Mouse (Mus musculus): ENCODE measurements around the gene Actl9. TPM values are rescaled to one million over a fixed set of nuclear protein-coding genes. Genes with fewer than 3 reads are reported as not detected.

The Actl9 gene
- not detected in 2 replicates for polyA plus RNA-seq (2016; fragmentation: Nextera tagmentation; extraction: Ambion mirVana)

- no peak within 1 kb of the TSS for H3K27ac ChIP-seq
- 85% methylated on average over 3 of the region's 3 CpGs for WGBS
- no peak for DNase-seq (ENCODE audit: extremely low spot score, low spot score)
- no peak within 1 kb of the TSS for H3K4me3 ChIP-seq
- no peaks in the 10 kb centered on the region for H3K9me3 ChIP-seq
- H3K27me3 ChIP-seq (ENCODE audit: poor library complexity, severe bottlenecking) = no peaks in the 10 kb centered on the region
- no peaks in the 10 kb centered on the region for H3K4me1 ChIP-seq
- no peaks in the 10 kb centered on the region for H3K36me3 ChIP-seq (replicated peaks)
Measured at GRCm38 (mm10) chr17:33432019-33432946, at the start of gene Actl9. Gene Actl9, plus strand, starts transcription at chr17:33432896.

DNA sequence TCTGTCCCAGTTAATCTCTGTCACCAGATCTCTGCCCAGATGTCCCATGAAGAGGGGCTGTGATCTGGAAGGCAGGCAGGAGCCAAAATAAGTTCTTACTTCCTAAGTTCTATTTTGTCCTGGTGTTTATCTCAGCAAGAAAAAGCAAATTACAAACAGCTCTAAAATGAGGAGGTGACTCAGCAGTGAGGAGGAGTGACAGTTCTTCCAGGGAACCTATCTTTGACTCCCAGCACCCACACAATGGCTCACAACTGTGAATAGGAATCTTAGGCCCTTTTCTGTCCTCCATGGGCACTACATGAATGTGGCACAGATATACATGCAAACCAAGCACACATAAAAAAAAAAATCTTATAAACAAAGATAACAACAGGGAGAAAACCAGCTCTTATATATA, 47.0 kb upstream of the Actl9 start:
- H3K9me3 ChIP-seq = no peaks in the 10 kb centered on the region
- no peak overlapping the region for H3K4me3 ChIP-seq
- peaks cover 57% of the 10 kb centered on the region for H3K36me3 ChIP-seq (replicated peaks)
- no peaks in the 10 kb centered on the region for H3K4me1 ChIP-seq
- no peak for DNase-seq (ENCODE audit: extremely low spot score, low spot score)
- H3K27me3 ChIP-seq (ENCODE audit: poor library complexity, severe bottlenecking) = no peaks in the 10 kb centered on the region
- no peak overlapping the region for H3K27ac ChIP-seq

DNA sequence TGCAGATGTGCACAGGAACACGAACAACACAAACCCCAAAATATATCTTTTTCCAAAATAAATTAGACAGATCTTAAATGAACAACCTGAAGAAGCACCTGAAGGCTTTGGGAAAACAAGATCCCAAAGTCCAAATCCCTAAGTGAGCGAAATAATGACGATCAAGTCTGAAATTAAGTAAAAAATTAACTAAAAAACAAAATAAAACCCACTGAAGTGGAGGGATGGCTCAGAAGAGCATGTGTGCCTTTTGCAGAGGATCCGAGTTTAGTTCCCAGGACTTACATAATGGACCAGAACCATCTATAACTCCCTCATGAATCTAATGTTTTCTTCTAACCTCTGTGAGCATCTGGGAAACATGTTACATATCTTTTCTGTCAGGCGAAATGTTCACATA, 40.4 kb upstream of the Actl9 start:
- no peak overlapping the region for H3K4me3 ChIP-seq
- WGBS = 92% methylated on average over 5 of the region's 5 CpGs
- no peaks in the 10 kb centered on the region for H3K9me3 ChIP-seq
- no peaks in the 10 kb centered on the region for H3K27me3 ChIP-seq (ENCODE audit: poor library complexity, severe bottlenecking)
- DNase-seq (ENCODE audit: extremely low spot score, low spot score) = no peak
- H3K27ac ChIP-seq = no peak overlapping the region
- peaks cover 13% of the 10 kb centered on the region for H3K4me1 ChIP-seq
- H3K36me3 ChIP-seq (replicated peaks) = peaks cover 17% of the 10 kb centered on the region; the same call in 1 of the 2 replicates

- under 1% methylated on average over 44 of the region's 44 CpGs for WGBS
Measured at GRCm38 (mm10) chr17:33394182-33395034, 38.3 kb upstream of the Actl9 start, which contains the start of gene Zfp101. Gene Zfp101, minus strand, starts transcription at chr17:33394641.

DNA sequence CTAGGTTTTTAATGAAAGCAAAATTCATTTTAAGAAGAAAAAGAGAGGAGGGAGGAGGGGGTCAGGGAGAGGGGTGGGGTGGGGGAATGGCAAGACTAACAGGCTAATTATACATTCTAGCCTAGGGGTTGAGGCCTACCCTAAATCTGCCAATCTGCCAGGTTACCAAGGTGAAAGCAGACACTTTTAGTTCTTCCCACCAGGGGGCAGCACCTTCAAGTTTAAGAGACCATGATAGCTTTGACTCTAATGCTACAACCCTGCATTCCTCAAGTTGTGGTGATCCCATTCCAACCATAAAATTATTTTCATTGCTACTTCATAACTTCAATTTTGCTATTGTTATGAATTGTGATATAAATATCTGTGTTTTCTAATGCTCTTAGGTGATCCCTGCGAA, 6.5 kb downstream of the Actl9 start:
- 74% methylated on average over 1 of the region's 1 CpGs for WGBS
- Histone ChIP-seq H3K4me1 (no peaks in the 10 kb centered on the region), H3K9me3 (no peaks in the 10 kb centered on the region), H3K27ac (no peak overlapping the region), H3K36me3 (replicated peaks) (no peaks in the 10 kb centered on the region), H3K27me3 (ENCODE audit: poor library complexity, severe bottlenecking) (no peaks in the 10 kb centered on the region), H3K4me3 (no peak overlapping the region)
- peak; percentile 60 for DNase-seq (ENCODE audit: extremely low spot score, low spot score)

More at GRCm38 (mm10) chr17:33394182-33395034, 38.3 kb upstream of the Actl9 start, which contains the start of gene Zfp101:
- Histone ChIP-seq H3K4me1 (peaks cover 13% of the 10 kb centered on the region), H3K27ac (peak within 1 kb of the TSS; percentile 85), H3K36me3 (replicated peaks) (peaks cover 17% of the 10 kb centered on the region; the same call in 1 of the 2 replicates), H3K4me3 (peak within 1 kb of the TSS; percentile 64), H3K9me3 (no peaks in the 10 kb centered on the region), H3K27me3 (ENCODE audit: poor library complexity, severe bottlenecking) (no peaks in the 10 kb centered on the region)
- DNase-seq (ENCODE audit: extremely low spot score, low spot score) = peak; percentile 88

DNA sequence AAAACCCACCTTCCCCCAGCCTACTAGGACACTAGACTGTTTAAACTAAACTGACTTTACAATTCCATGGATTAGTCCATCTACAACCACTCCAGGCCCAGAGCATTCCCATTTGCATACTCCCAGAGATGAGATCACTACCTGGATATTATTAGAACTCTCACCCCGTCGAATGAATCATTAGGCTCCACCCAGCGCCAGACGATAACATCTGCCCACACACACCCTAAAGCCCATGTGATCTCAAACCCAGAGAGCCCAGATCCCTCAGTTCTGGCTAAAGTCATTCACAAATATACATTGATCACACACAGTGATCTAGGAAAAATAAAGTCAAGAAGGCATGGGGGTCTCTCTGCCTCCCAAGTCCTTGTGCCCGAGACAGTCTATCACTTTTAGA, 7.2 kb downstream of the Actl9 start:
- H3K9me3 ChIP-seq = no peaks in the 10 kb centered on the region
- WGBS = 83% methylated on average over 5 of the region's 5 CpGs
- no peak overlapping the region for H3K4me3 ChIP-seq

GRCm38 (mm10) chr17:33441159-33441558, 8.5 kb downstream of the Actl9 start:
- no peaks in the 10 kb centered on the region for H3K9me3 ChIP-seq
- H3K4me3 ChIP-seq = no peak overlapping the region
- no peaks in the 10 kb centered on the region for H3K4me1 ChIP-seq
- no peaks in the 10 kb centered on the region for H3K36me3 ChIP-seq (replicated peaks)
- H3K27ac ChIP-seq = no peak overlapping the region
- DNase-seq (ENCODE audit: extremely low spot score, low spot score) = no peak
- no peaks in the 10 kb centered on the region for H3K27me3 ChIP-seq (ENCODE audit: poor library complexity, severe bottlenecking)

More for the DNA sequence above, 7.2 kb downstream of the Actl9 start:
- Histone ChIP-seq H3K36me3 (replicated peaks) (no peaks in the 10 kb centered on the region), H3K27me3 (ENCODE audit: poor library complexity, severe bottlenecking) (no peaks in the 10 kb centered on the region), H3K4me1 (no peaks in the 10 kb centered on the region), H3K27ac (no peak overlapping the region)
- no peak for DNase-seq (ENCODE audit: extremely low spot score, low spot score)

GRCm38 (mm10) chr17:33456631-33457030, 23.9 kb downstream of the Actl9 start:
- WGBS = 86% methylated on average over 2 of the region's 2 CpGs
- no peaks in the 10 kb centered on the region for H3K9me3 ChIP-seq
- H3K4me3 ChIP-seq = no peak overlapping the region
- no peak overlapping the region for H3K27ac ChIP-seq
- H3K27me3 ChIP-seq (ENCODE audit: poor library complexity, severe bottlenecking) = no peaks in the 10 kb centered on the region
- no peaks in the 10 kb centered on the region for H3K36me3 ChIP-seq (replicated peaks)
- no peak for DNase-seq (ENCODE audit: extremely low spot score, low spot score)
- H3K4me1 ChIP-seq = no peaks in the 10 kb centered on the region

DNA sequence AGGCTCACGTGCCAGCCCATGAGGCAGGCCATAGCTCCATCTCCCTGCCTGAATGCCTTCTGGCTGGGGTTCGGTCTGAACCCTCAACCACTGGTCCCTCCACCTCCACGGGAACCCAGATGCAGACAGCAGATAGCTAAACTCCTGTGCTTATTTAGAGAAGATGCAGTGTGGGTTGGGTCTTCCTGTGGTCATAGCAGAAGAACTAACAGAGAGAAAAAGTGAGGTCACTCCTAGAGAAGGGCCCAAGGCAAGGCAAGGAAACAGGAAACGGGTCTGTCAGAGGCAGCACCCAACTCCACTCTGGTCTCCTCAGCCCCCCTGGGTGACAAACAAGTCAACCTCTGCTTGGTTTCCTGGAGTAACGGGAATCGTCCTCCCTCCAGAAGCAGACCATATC, 38.5 kb downstream of the Actl9 start:
- Histone ChIP-seq H3K27me3 (ENCODE audit: poor library complexity, severe bottlenecking) (no peaks in the 10 kb centered on the region), H3K4me1 (no peaks in the 10 kb centered on the region), H3K27ac (no peak overlapping the region), H3K9me3 (0 out of 2 replicates have a peak, but pooled peaks cover 4% of the 10 kb centered on the region), H3K4me3 (no peak overlapping the region), H3K36me3 (replicated peaks) (no peaks in the 10 kb centered on the region)
- DNase-seq (ENCODE audit: extremely low spot score, low spot score) = no peak
- 77% methylated on average over 6 of the region's 6 CpGs for WGBS

Other genes starting within 250 kb of the Actl9 start
- gene Olfr239, start 241.6 kb upstream of the Actl9 start, polyA plus RNA-seq (2016; fragmentation: Nextera tagmentation; extraction: Ambion mirVana) = not detected in 2 replicates
- gene Olfr1564, start 211.2 kb upstream of the Actl9 start, polyA plus RNA-seq (2016; fragmentation: Nextera tagmentation; extraction: Ambion mirVana) = not detected in 2 replicates
- 17.5 and 17.8 TPM in 2 replicates for gene Zfp955a, start 177.8 kb upstream of the Actl9 start, polyA plus RNA-seq (2016; fragmentation: Nextera tagmentation; extraction: Ambion mirVana)
- gene Olfr63, start 168.2 kb upstream of the Actl9 start, polyA plus RNA-seq (2016; fragmentation: Nextera tagmentation; extraction: Ambion mirVana) = 0.06 and 0.07 TPM in 2 replicates
- gene Zfp955b, start 143.4 kb upstream of the Actl9 start, polyA plus RNA-seq (2016; fragmentation: Nextera tagmentation; extraction: Ambion mirVana) = 9.5 and 12.2 TPM in 2 replicates
- gene Zfp81, start 74.0 kb upstream of the Actl9 start, polyA plus RNA-seq (2016; fragmentation: Nextera tagmentation; extraction: Ambion mirVana) = 12.3 and 13.0 TPM in 2 replicates
- 18.3 and 20.4 TPM in 2 replicates for gene Zfp101, start 38.3 kb upstream of the Actl9 start, polyA plus RNA-seq (2016; fragmentation: Nextera tagmentation; extraction: Ambion mirVana)
- gene Adamts10, start 91.3 kb downstream of the Actl9 start, polyA plus RNA-seq (2016; fragmentation: Nextera tagmentation; extraction: Ambion mirVana) = 42.6 and 47.3 TPM in 2 replicates
- gene Myo1f, start 122.8 kb downstream of the Actl9 start, polyA plus RNA-seq (2016; fragmentation: Nextera tagmentation; extraction: Ambion mirVana) = 1.6 and 2.2 TPM in 2 replicates
- gene Zfp414, start 196.2 kb downstream of the Actl9 start, polyA plus RNA-seq (2016; fragmentation: Nextera tagmentation; extraction: Ambion mirVana) = 47.6 and 51.2 TPM in 2 replicates
- 0.31 and 0.39 TPM in 2 replicates for gene Pram1, start 205.2 kb downstream of the Actl9 start, polyA plus RNA-seq (2016; fragmentation: Nextera tagmentation; extraction: Ambion mirVana)

Measured in forebrain, embryonic 10.5 days (tissue).